Mouse (Mus musculus) megakaryocyte, embryonic 14.5 days (primary cell): ENCODE measurements around the gene Tas2r122.

Experiments used
- FLI1 ChIP-seq: IDR thresholded peaks from 2 replicates; pipeline ENCODE4 v1.6.1; 2012; ENCODE audit warnings: low read length, inconsistent platforms, mixed read lengths
- GATA1 ChIP-seq: IDR thresholded peaks from 3 replicates; pipeline ENCODE4 v1.6.1; 2012; ENCODE audit warnings: mixed read lengths, low read length, inconsistent platforms, borderline replicate concordance

DNA sequence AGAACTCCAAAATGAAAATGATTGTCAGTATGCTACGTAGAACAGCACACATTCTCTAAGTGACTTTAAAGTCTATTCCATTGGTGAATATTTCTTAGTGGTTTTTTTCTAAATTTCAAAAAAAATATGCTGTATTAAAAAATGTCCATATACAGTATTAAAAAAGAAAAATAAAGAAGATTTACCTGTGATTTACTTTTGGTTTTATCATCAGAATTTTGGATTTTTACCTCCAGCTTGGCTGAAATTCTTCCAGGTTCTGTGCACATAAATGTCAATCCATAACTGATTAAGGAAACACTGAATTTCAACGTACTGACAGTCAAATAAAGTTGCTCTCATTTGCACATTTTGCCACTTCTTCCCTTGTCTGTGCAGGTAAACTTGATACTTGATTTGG is 26.2 kb upstream of the Tas2r122 start, which contains the start of gene Tas2r115:
- TF ChIP-seq GATA1 = no peak
- no peak for TF ChIP-seq FLI1
